Mouse (Mus musculus) hindbrain, embryonic 15.5 days (tissue): ENCODE data around the gene Akap7. TPM values are rescaled to one million over a fixed set of nuclear protein-coding genes. Genes with fewer than 3 reads are reported as not detected.
A peak's percentile ranks its signal among the peaks of the same experiment; 100 is the strongest.

Source experiments
- ATAC-seq: fragments of 200-750 bp; cut with Nextera tagmentation; 2 replicates; pipeline ENCODE4 v1.8.0; 2017; ENCODE audit warnings: low read depth, moderate number of reproducible peaks, moderate TSS enrichment; ENCODE audit not compliant: low FRiP score
- H3K27ac ChIP-seq: fragments of 300-500 bp; sonication (generic); replicated peaks from 2 replicates; pipeline ENCODE4 v1.5.1; 2015; ENCODE audit warnings: mild to moderate bottlenecking, inconsistent platforms
- H3K27me3 ChIP-seq: fragments of 300-500 bp; sonication (generic); 2 replicates; pipeline ENCODE4 v1.6.1; 2015; ENCODE audit warnings: control low read depth, inconsistent platforms
- H3K36me3 ChIP-seq: fragments of 300-500 bp; sonication (generic); 2 replicates; pipeline ENCODE4 v1.6.1; 2015; ENCODE audit warnings: control low read depth, inconsistent platforms
- H3K4me1 ChIP-seq: fragments of 300-500 bp; sonication (generic); replicated peaks from 2 replicates; pipeline ENCODE4 v1.6.1; 2015; ENCODE audit warnings: control low read depth, inconsistent platforms
- H3K4me2 ChIP-seq: fragments of 300-500 bp; sonication (generic); 2 replicates; pipeline ENCODE4 v1.6.1; 2015; ENCODE audit warnings: moderate library complexity, mild to moderate bottlenecking, inconsistent platforms
- H3K4me3 ChIP-seq: fragments of 300-500 bp; sonication (generic); 2 replicates; pipeline ENCODE4 v1.5.1; 2015; ENCODE audit warnings: mild to moderate bottlenecking, inconsistent platforms
- H3K9ac ChIP-seq: fragments of 300-500 bp; sonication (generic); 2 replicates; pipeline ENCODE4 v1.6.1; 2015; ENCODE audit warnings: inconsistent platforms
- H3K9me3 ChIP-seq: fragments of 300-500 bp; sonication (generic); 2 replicates; pipeline ENCODE4 v1.6.1; 2016; ENCODE audit warnings: control low read depth, inconsistent platforms
- WGBS: fragments of 180-500 bp; shearing (Covaris S2); methylation state at CpG from one replicate; pipeline ENCODE4 v1.1.7; 2015; 5-methylcytosine and 5-hydroxymethylcytosine counted together
- polyA plus RNA-seq: library from polyadenylated mRNA; unstranded; fragments of >200 nt; fragmentation: Nextera tagmentation; extraction: Ambion mirVana; gene quantifications from 2 replicates; pipeline ENCODE4 v1.2.1, GENCODE M21; 2015

Gene Akap7
- polyA plus RNA-seq, 1 experiment from 2014 or later, result 51.6 TPM

DNA sequence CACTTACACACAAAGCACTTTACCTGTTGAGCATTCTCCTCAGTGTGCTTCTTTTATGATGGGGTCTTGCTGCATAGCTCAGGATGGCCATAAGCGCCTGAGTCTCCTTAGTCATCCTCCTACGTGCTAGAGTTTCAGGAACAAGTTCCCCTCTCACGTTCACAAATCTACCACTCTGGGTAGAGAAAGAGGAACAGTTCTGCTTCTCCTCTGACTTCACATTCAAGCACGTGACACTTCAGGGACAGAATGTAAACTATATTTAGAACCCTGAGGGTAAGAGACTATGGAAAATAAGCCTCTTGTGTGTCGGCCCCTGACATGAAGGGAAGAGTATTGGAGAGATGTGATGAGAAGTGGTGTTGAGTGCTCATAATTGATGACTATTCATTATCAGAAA lies 10.7 kb upstream of the Akap7 start:
- 93% methylated on average over 5 of the region's 5 CpGs for WGBS
- Histone ChIP-seq H3K4me1 (0 out of 2 replicates have a peak, but pooled peaks cover 4% of the 10 kb centered on the region), H3K36me3 (no peaks in the 10 kb centered on the region), H3K9me3 (no peaks in the 10 kb centered on the region), H3K27me3 (no peaks in the 10 kb centered on the region), H3K4me3 (no peak overlapping the region), H3K4me2 (no peak overlapping the region), H3K27ac (no peak overlapping the region), H3K9ac (no peak overlapping the region)
- ATAC-seq, result no peak

GRCm38 (mm10) chr10:25317665-25318064 lies 10.0 kb upstream of the Akap7 start:
- ATAC-seq, result no peak

GRCm38 (mm10) chr10:25313856-25314584 lies 6.3 kb upstream of the Akap7 start:
- 18% methylated on average over 17 of the region's 17 CpGs for WGBS
- ATAC-seq, result no peak
- Histone ChIP-seq H3K36me3 (no peaks in the 10 kb centered on the region), H3K27me3 (no peaks in the 10 kb centered on the region), H3K4me3 (no peak overlapping the region), H3K4me1 (peaks cover 9% of the 10 kb centered on the region; the same call in 1 of the 2 replicates), H3K27ac (no peak overlapping the region), H3K9ac (no peak overlapping the region), H3K4me2 (peak overlapping the region; percentile 20; the same call in 1 of the 2 replicates), H3K9me3 (no peaks in the 10 kb centered on the region)

More at GRCm38 (mm10) chr10:25317665-25318064, 10.0 kb upstream of the Akap7 start:
- no peaks in the 10 kb centered on the region for H3K36me3 ChIP-seq
- H3K27ac ChIP-seq, result no peak overlapping the region
- H3K4me2 ChIP-seq, result no peak overlapping the region
- no peak overlapping the region for H3K4me3 ChIP-seq
- H3K27me3 ChIP-seq, result no peaks in the 10 kb centered on the region
- H3K9me3 ChIP-seq, result no peaks in the 10 kb centered on the region
- H3K9ac ChIP-seq, result no peak overlapping the region
- H3K4me1 ChIP-seq, result 0 out of 2 replicates have a peak, but pooled peaks cover 4% of the 10 kb centered on the region

- no peaks in the 10 kb centered on the region for H3K36me3 ChIP-seq
- 25% methylated on average over 9 of the region's 9 CpGs for WGBS
- H3K4me1 ChIP-seq, result peaks cover 9% of the 10 kb centered on the region; the same call in 1 of the 2 replicates
- no peak overlapping the region for H3K4me2 ChIP-seq
- no peak overlapping the region for H3K4me3 ChIP-seq
- H3K9ac ChIP-seq, result no peak overlapping the region
- peak; percentile 56; the same call in 1 of the 2 replicates for ATAC-seq
- H3K9me3 ChIP-seq, result no peaks in the 10 kb centered on the region
- H3K27ac ChIP-seq, result no peak overlapping the region
- H3K27me3 ChIP-seq, result no peaks in the 10 kb centered on the region
These were observed 4.0 kb upstream of the Akap7 start for GRCm38 (mm10) chr10:25311554-25312212.

DNA sequence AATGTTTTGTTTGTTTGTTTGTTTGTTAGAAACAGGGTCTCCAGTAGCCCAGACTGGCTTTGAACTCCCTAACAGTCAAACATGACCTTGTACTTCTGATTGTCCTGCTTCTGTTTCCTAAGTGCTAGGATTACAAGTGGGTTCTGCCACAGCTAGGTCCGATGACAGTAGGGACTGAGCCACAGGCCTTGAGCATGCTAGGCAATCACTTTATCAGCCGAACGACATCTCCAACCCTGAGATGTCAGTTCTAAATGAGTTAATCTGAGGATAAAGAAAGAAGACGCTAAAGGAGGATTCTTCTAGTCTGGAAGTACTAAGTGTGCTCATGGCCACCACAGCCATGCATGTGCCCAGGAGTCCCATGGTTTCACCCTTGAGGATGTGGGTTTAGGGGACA lies 3.1 kb upstream of the Akap7 start:
- no peak overlapping the region for H3K4me3 ChIP-seq
- no peak overlapping the region for H3K9ac ChIP-seq
- H3K4me1 ChIP-seq, result peaks cover 9% of the 10 kb centered on the region; the same call in 1 of the 2 replicates
- H3K27me3 ChIP-seq, result no peaks in the 10 kb centered on the region
- no peaks in the 10 kb centered on the region for H3K9me3 ChIP-seq
- WGBS, result 82% methylated on average over 4 of the region's 4 CpGs
- H3K36me3 ChIP-seq, result no peaks in the 10 kb centered on the region
- no peak overlapping the region for H3K27ac ChIP-seq
- ATAC-seq, result no peak
- no peak overlapping the region for H3K4me2 ChIP-seq

DNA sequence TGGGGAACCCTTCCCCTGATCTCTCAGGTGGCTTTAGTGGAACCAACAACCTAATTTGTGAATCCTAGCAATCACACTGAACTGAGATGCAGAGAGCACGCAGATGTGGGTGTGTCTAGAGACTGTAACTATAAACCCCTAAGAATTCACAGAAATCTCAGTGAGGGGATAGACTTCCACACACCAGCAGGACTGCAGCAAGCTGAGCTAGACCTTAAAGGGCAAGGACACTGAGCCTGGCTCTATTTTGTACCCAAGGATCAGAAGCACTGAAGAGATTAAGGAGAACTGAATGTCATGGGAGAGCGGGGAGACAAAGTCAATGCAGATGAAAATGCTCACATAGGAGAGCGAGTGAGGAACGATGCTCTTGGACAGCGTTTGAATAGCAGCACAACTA lies 2.3 kb upstream of the Akap7 start:
- H3K4me2 ChIP-seq, result no peak overlapping the region
- no peaks in the 10 kb centered on the region for H3K36me3 ChIP-seq
- no peaks in the 10 kb centered on the region for H3K27me3 ChIP-seq
- no peak overlapping the region for H3K4me3 ChIP-seq
- 87% methylated on average over 5 of the region's 5 CpGs for WGBS
- H3K27ac ChIP-seq, result no peak overlapping the region
- H3K9ac ChIP-seq, result no peak overlapping the region
- H3K9me3 ChIP-seq, result no peaks in the 10 kb centered on the region
- H3K4me1 ChIP-seq, result peaks cover 9% of the 10 kb centered on the region; the same call in 1 of the 2 replicates
- ATAC-seq, result no peak

- 68% methylated on average over 6 of the region's 6 CpGs for WGBS
- Histone ChIP-seq H3K9ac (no peak overlapping the region), H3K27ac (no peak overlapping the region), H3K27me3 (no peaks in the 10 kb centered on the region), H3K9me3 (no peaks in the 10 kb centered on the region), H3K36me3 (no peaks in the 10 kb centered on the region), H3K4me3 (no peak overlapping the region), H3K4me2 (no peak overlapping the region), H3K4me1 (no peaks in the 10 kb centered on the region)
- ATAC-seq, result no peak
These were observed 2.5 kb downstream of the Akap7 start for GRCm38 (mm10) chr10:25305146-25305545.

DNA sequence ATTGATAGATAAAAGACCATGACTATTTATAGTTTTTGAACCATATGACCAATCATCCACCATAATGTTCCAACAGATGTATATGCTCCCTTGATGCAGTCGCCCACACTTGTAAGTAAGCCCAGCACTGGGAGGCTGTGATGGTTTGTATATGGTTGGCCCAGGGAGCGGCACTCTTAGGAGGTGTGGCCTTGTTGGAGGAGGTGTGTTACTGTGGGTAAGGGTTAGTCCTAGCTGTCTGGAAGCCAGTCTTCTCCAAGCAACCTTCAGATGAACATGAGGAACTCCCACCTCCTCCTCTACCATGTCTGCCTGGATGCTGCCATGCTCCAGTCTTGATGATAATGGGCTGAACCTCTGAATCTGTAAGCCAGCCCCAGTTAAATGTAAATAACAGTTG lies 3.1 kb downstream of the Akap7 start:
- WGBS, result 94% methylated on average over 2 of the region's 2 CpGs
- no peaks in the 10 kb centered on the region for H3K9me3 ChIP-seq
- no peaks in the 10 kb centered on the region for H3K27me3 ChIP-seq
- no peak overlapping the region for H3K27ac ChIP-seq
- ATAC-seq, result no peak
- H3K4me3 ChIP-seq, result no peak overlapping the region
- H3K4me1 ChIP-seq, result no peaks in the 10 kb centered on the region
- no peaks in the 10 kb centered on the region for H3K36me3 ChIP-seq
- H3K4me2 ChIP-seq, result no peak overlapping the region
- H3K9ac ChIP-seq, result no peak overlapping the region

DNA sequence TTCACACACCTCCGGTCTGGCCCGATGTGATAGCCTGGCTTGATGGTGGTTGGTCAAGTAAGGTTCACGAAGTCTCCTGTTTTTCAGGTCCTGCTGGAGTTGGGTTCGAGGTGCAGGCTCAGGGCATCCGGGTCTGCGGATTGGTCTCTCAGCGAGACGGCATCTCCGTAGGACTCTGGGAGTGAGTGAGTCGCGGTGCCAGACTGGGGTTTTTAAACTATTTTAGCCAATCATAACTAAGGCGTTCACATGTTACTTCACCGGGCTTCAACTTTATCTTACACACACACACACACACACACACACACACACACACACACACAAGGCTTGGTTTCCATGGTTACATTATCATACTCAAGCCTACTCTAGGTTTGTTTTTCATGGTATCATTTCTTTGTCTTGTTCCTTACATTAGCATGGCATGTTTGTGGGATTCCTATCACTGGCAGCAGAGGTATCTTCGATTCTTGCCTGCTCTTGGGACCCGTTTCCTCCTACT lies 8.6 kb downstream of the Akap7 start:
- Histone ChIP-seq H3K9ac (no peak overlapping the region), H3K36me3 (no peaks in the 10 kb centered on the region), H3K9me3 (no peaks in the 10 kb centered on the region), H3K4me1 (peaks cover 14% of the 10 kb centered on the region), H3K27ac (no peak overlapping the region), H3K4me2 (no peak overlapping the region), H3K27me3 (no peaks in the 10 kb centered on the region), H3K4me3 (no peak overlapping the region)
- WGBS, result 95% methylated on average over 15 of the region's 15 CpGs
- no peak for ATAC-seq

- Histone ChIP-seq H3K4me3 (no peak overlapping the region), H3K4me1 (peaks cover 14% of the 10 kb centered on the region), H3K27ac (no peak overlapping the region), H3K27me3 (no peaks in the 10 kb centered on the region), H3K9me3 (no peaks in the 10 kb centered on the region), H3K9ac (no peak overlapping the region), H3K4me2 (peak overlapping the region; percentile 78; the same call in 1 of the 2 replicates), H3K36me3 (no peaks in the 10 kb centered on the region)
- no peak for ATAC-seq
- whole genome bisulfite sequencing, result 88% methylated on average over 4 of the region's 4 CpGs
These were observed 9.4 kb downstream of the Akap7 start for GRCm38 (mm10) chr10:25298264-25298671.

- Histone ChIP-seq H3K4me3 (peak overlapping the region; percentile 72), H3K36me3 (no peaks in the 10 kb centered on the region), H3K27ac (peak overlapping the region; percentile 89), H3K9me3 (no peaks in the 10 kb centered on the region), H3K9ac (peak overlapping the region; percentile 73), H3K4me1 (peaks cover 14% of the 10 kb centered on the region), H3K4me2 (peak overlapping the region; percentile 78), H3K27me3 (no peaks in the 10 kb centered on the region)
- 36% methylated on average over 12 of the region's 12 CpGs for WGBS
- no peak for ATAC-seq
These were observed 9.9 kb downstream of the Akap7 start for GRCm38 (mm10) chr10:25297666-25298263.
